Mouse (Mus musculus) brain, embryonic 18.5 days (tissue): ENCODE measurements around the gene Plxna2.
A peak's percentile ranks its signal among the peaks of the same experiment; 100 is the strongest.

Experiments
- DNase-seq: peaks from one replicate; pipeline ENCODE4 v3.0.0-alpha.2; 2012; ENCODE audit warnings: low read depth, low spot score

Plxna2 gene

GRCm38 (mm10) chr1:194815547-194815946 is 197.5 kb downstream of the Plxna2 start:
- DNase-seq = no peak

GRCm38 (mm10) chr1:194816913-194817312 is 198.9 kb downstream of the Plxna2 start:
- DNase-seq = peak; percentile 32

GRCm38 (mm10) chr1:194820953-194821352 is 202.9 kb downstream of the Plxna2 start:
- DNase-seq = no peak

GRCm38 (mm10) chr1:194821721-194822120 is 203.7 kb downstream of the Plxna2 start:
- no peak for DNase-seq

GRCm38 (mm10) chr1:194828316-194828715 is 210.3 kb downstream of the Plxna2 start:
- no peak for DNase-seq

GRCm38 (mm10) chr1:194835238-194835637 is 217.2 kb downstream of the Plxna2 start:
- DNase-seq = no peak

GRCm38 (mm10) chr1:194836182-194836581 is 218.2 kb downstream of the Plxna2 start:
- DNase-seq = no peak

- no peak for DNase-seq
Measured at GRCm38 (mm10) chr1:194836671-194837070, 218.7 kb downstream of the Plxna2 start.

GRCm38 (mm10) chr1:194839230-194839910 is 221.4 kb downstream of the Plxna2 start:
- DNase-seq = no peak

- DNase-seq = no peak
Measured at GRCm38 (mm10) chr1:194843020-194843419, 225.0 kb downstream of the Plxna2 start.

- DNase-seq = no peak
Measured at GRCm38 (mm10) chr1:194847014-194847413, 229.0 kb downstream of the Plxna2 start.

GRCm38 (mm10) chr1:194851242-194852064 is 233.4 kb downstream of the Plxna2 start:
- DNase-seq = no peak

- no peak for DNase-seq
Measured at GRCm38 (mm10) chr1:194852065-194852358, 234.0 kb downstream of the Plxna2 start.
